Mouse (Mus musculus) heart, postnatal 0 days (tissue): ENCODE data around the gene Gm5105. TPM values are rescaled to one million over a fixed set of nuclear protein-coding genes. Genes with fewer than 3 reads are reported as not detected.

Experiments
- ATAC-seq: fragments of 200-750 bp; cut with Nextera tagmentation; 2 replicates; pipeline ENCODE4 v1.8.0; 2017; ENCODE audit warnings: low read depth, moderate number of reproducible peaks, moderate library complexity; ENCODE audit not compliant: insufficient read depth
- DNase-seq: peaks from one replicate; pipeline ENCODE4 v3.0.0-alpha.2; 2016; ENCODE audit warnings: low spot score
- H3K27ac ChIP-seq: fragments of 300-500 bp; sonication (generic); 2 replicates; pipeline ENCODE4 v1.5.1; 2014; ENCODE audit warnings: low read depth, mild to moderate bottlenecking
- H3K27me3 ChIP-seq: fragments of 300-500 bp; sonication (generic); 2 replicates; pipeline ENCODE4 v1.6.1; 2014; ENCODE audit warnings: low read length, mixed read lengths; ENCODE audit not compliant: control insufficient read depth, insufficient read depth
- H3K36me3 ChIP-seq: fragments of 300-500 bp; sonication (generic); replicated peaks from 2 replicates; pipeline ENCODE4 v1.6.1; 2014; ENCODE audit warnings: low read length, mixed read lengths; ENCODE audit not compliant: control insufficient read depth, insufficient read depth
- H3K4me1 ChIP-seq: fragments of 300-500 bp; sonication (generic); 2 replicates; pipeline ENCODE4 v1.6.1; 2014; ENCODE audit warnings: antibody characterized with exemption; ENCODE audit not compliant: control insufficient read depth, insufficient read depth
- H3K4me2 ChIP-seq: fragments of 300-500 bp; sonication (generic); 2 replicates; pipeline ENCODE4 v1.6.1; 2014; ENCODE audit warnings: low read depth, mild to moderate bottlenecking, low read length, moderate library complexity
- H3K4me3 ChIP-seq: fragments of 300-500 bp; sonication (generic); 2 replicates; pipeline ENCODE4 v1.5.1; 2014; ENCODE audit warnings: low read depth, low read length
- H3K9ac ChIP-seq: fragments of 300-500 bp; sonication (generic); replicated peaks from 2 replicates; pipeline ENCODE4 v1.6.1; 2014; ENCODE audit warnings: low read depth, low read length, mixed read lengths
- H3K9me3 ChIP-seq: fragments of 300-500 bp; sonication (generic); replicated peaks from 2 replicates; pipeline ENCODE4 v1.6.1; 2016; ENCODE audit warnings: low read length; ENCODE audit not compliant: control insufficient read depth
- CTCF ChIP-seq: IDR thresholded peaks from 2 replicates; pipeline ENCODE4 v1.5.1; 2016; ENCODE audit warnings: antibody characterized with exemption, control low read depth, low read depth
- EP300 ChIP-seq: IDR thresholded peaks from 2 replicates; pipeline ENCODE4 v1.6.1; 2016; ENCODE audit warnings: antibody characterized with exemption, low read depth
- WGBS: fragments of 180-500 bp; shearing (Covaris S2); extraction: QIAGEN DNeasy Blood & Tissue Kit; methylation state at CpG from one replicate; pipeline ENCODE4 v1.1.7; 2014; 5-methylcytosine and 5-hydroxymethylcytosine counted together
- polyA plus RNA-seq: library from polyadenylated mRNA; unstranded; fragments of >200 nt; fragmentation: Nextera tagmentation; extraction: Ambion mirVana; gene quantifications from 2 replicates; pipeline ENCODE4 v1.2.1, GENCODE M21; 2015
- total RNA-seq: library from RNA; depleted of rRNA; stranded (reverse); fragments of >200 nt; gene quantifications from 2 replicates; pipeline ENCODE4 v1.2.3, GENCODE M21; 2014; ENCODE audit warnings: low replicate concordance

Gm5105 gene
- total and polyA plus RNA-seq, 2 experiments from 2014 or later, result 0.11 to 0.64 TPM

DNA sequence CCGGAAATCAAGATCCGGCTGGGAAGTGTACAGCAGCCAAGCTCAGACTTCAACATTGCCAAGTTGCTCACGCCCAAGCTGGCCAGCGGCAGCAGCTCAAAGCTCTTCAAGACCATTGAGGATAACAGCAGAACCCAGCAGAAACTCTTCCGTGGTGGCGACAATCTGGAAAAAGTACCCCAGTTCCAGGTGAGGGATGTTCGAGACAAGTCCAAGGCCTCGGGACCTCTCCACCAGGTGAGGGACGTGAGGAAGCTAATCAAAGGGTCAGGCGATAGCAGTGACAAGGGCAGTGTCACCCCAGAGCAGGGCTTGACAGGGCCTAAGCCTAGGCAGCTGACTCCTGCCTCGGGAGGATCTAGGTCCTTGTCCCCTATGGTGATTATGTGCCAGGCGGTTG, 915 bp upstream of the Gm5105 start:
- 54% methylated on average over 12 of the region's 12 CpGs for WGBS
- DNase-seq (no peak), ATAC-seq (no peak)
- Histone ChIP-seq H3K9me3 (no peaks in the 10 kb centered on the region), H3K4me1 (peaks cover 13% of the 10 kb centered on the region), H3K27ac (peak overlapping the region; percentile 95), H3K9ac (peak overlapping the region; percentile 58), H3K27me3 (no peaks in the 10 kb centered on the region), H3K4me2 (peak overlapping the region; percentile 71), H3K4me3 (peak overlapping the region; percentile 48), H3K36me3 (no peaks in the 10 kb centered on the region)
- TF ChIP-seq EP300 (no peak), CTCF (no peak)

DNA sequence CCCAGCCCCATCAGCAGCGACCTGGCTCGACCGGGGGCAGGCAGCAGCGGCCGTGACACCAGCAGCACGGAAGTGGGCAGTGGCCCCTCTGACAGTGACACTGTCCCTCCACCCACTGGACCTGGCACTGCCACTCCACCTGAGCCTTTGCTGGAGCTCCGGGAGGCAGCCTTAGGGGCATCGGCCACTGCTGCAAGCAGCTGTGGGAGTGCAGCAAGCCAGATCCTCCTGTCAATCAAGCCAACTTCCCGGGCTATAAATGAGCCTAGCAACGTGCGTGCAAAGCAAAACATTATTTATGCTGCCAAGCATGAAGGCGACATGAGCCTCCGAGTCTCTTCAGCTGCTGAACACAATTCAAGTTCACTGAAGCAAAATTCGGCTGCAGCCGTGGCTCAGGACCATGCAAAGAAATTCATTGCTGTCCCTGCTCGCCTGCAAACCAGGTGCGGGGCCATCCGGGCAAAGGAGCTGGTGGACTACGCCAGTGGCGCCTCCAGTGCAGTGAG, 786 bp downstream of the Gm5105 start:
- H3K4me2 ChIP-seq, result peak overlapping the region; percentile 71

GRCm38 (mm10) chr3:138065930-138066329, 1.3 kb downstream of the Gm5105 start:
- Histone ChIP-seq H3K9ac (peak overlapping the region; percentile 58), H3K27ac (peak overlapping the region; percentile 95), H3K4me3 (peak overlapping the region; percentile 48), H3K4me1 (peaks cover 17% of the 10 kb centered on the region), H3K9me3 (no peaks in the 10 kb centered on the region), H3K4me2 (peak overlapping the region; percentile 71), H3K36me3 (no peaks in the 10 kb centered on the region), H3K27me3 (no peaks in the 10 kb centered on the region)
- ATAC-seq (peak; percentile 0; the same call in 1 of the 2 replicates), DNase-seq (no peak)
- WGBS, result 45% methylated on average over 16 of the region's 16 CpGs
- no peak for TF ChIP-seq CTCF
- TF ChIP-seq EP300, result no peak

More for the DNA sequence above, 786 bp downstream of the Gm5105 start:
- DNase-seq, result no peak
- H3K9me3 ChIP-seq, result no peaks in the 10 kb centered on the region
- 38% methylated on average over 20 of the region's 20 CpGs for WGBS
- H3K4me3 ChIP-seq, result peak overlapping the region; percentile 48
- TF ChIP-seq EP300 (no peak), CTCF (no peak)
- ATAC-seq, result peak; percentile 27
- H3K27ac ChIP-seq, result peak overlapping the region; percentile 95
- H3K9ac ChIP-seq, result peak overlapping the region; percentile 58
- no peaks in the 10 kb centered on the region for H3K27me3 ChIP-seq
- no peaks in the 10 kb centered on the region for H3K36me3 ChIP-seq
- H3K4me1 ChIP-seq, result peaks cover 12% of the 10 kb centered on the region

DNA sequence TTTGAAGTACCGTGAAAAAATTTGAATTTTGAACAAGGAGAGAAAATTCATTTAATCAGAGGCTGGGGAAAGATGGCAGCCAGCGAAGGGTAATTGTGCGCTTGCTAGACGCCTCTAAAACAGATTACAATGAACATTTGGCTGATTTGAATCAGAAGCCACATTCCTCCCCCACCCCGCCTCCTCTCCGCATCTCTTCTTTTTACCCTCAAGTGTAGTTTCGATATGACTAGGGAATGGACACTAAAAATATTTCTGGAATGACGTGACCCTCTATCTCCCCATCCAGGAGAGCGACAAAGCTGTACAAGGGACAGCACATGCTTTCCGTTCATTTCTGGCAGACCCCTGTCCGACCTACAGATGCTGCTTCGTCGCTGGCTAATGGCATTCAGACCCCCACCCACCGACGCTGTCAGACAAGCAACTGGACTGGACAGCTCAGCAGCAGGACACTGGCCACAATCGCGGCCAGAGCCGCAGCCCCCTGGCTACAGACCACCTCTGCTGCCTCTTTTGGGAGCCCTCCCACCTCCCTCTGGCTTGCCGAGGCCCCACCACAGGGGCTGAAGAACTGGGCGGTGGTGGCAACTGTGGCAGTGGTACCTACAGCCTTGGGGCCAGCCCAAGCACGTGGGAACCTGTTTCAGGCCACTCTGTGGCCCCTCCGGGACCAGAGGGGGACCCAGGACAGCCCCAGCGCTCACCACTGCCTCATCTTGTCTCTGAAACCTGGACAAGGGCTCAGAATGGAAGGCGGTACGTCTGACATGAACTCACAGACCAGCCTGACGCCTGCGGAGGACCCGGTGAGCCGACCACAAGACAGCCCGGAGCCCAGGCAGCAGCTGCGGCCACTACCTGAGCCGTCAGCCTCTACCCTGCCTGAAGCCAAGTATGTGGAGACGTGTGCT, 2.2 kb downstream of the Gm5105 start, which contains the start of gene 1110002E22Rik:
TSS of gene 1110002E22Rik (plus strand) at position 321 of the 914 bp plus-strand sequence.
- Histone ChIP-seq H3K4me2 (peak within 1 kb of the TSS; percentile 71), H3K4me3 (peak within 1 kb of the TSS; percentile 48), H3K27me3 (no peaks in the 10 kb centered on the region), H3K9ac (peak within 1 kb of the TSS; percentile 58), H3K9me3 (no peaks in the 10 kb centered on the region), H3K27ac (peak within 1 kb of the TSS; percentile 95), H3K4me1 (peaks cover 26% of the 10 kb centered on the region), H3K36me3 (no peaks in the 10 kb centered on the region)
- ATAC-seq (peak; percentile 21), DNase-seq (peak; percentile 69)
- TF ChIP-seq EP300, result no peak
- no peak for TF ChIP-seq CTCF
- WGBS, result 29% methylated on average over 33 of the region's 33 CpGs

DNA sequence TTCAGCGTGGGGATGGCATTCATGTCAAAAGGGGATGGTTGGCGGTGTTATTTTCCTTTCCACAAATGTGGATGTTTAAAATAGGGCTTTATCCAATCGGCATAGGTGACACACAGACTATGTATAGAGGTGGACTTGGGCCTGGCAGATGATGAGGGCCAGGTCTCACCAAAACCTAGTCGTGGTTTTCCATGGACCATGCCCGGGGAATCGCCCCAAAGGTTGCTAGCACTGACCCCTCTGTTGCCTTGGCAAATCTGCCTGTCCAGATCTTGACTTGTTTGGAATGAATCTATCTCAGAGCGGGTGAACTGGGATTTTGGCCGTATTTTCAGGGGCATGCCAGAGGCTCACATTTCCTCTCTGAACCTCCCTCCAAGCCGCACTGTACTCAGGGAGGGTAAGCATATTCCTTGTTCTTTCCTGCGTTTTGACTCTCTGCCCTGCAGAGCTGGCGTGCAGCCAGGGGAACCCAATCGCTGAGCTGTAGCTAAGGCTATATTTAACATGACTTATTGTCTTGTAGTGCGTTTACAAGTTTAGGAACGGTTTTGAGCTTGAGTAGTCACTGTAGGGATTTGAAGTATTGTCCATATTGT, 3.4 kb downstream of the Gm5105 start:
- Histone ChIP-seq H3K36me3 (no peaks in the 10 kb centered on the region), H3K9ac (no peak overlapping the region), H3K4me1 (peaks cover 28% of the 10 kb centered on the region), H3K9me3 (no peaks in the 10 kb centered on the region), H3K4me2 (peak overlapping the region; percentile 71), H3K27ac (peak overlapping the region; percentile 95), H3K27me3 (no peaks in the 10 kb centered on the region), H3K4me3 (no peak overlapping the region)
- peak; percentile 82 for DNase-seq
- TF ChIP-seq EP300 (no peak), CTCF (no peak)
- WGBS, result 19% methylated on average over 14 of the region's 14 CpGs
- ATAC-seq, result 0 out of 2 replicates have a peak, but pooled peaks have one; percentile 25
